Mouse (Mus musculus): ENCODE measurements around the gene Ccdc106. TPM values are rescaled to one million over a fixed set of nuclear protein-coding genes. Genes with fewer than 3 reads are reported as not detected.
"Not testable (repeated sequence)": the region's sequence is repeated elsewhere in the genome, so short reads cannot be mapped to it uniquely, and the experiment has no call there.

Ccdc106 gene
- polyA plus RNA-seq, 1 experiment from 2014 or later: not detected

GRCm38 (mm10) chr7:5064886-5065285 lies 44.5 kb downstream of the Ccdc106 start:
- Histone ChIP-seq H3K4me3 (ENCODE audit: low read depth, low read length) (no peak overlapping the region), H3K9me3 (ENCODE audit: low read length) (no peaks in the 10 kb centered on the region), H3K4me1 (ENCODE audit: insufficient read depth) (peaks cover 38% of the 10 kb centered on the region), H3K9ac (replicated peaks) (no peak overlapping the region; the same call in 1 of the 2 replicates), H3K4me2 (ENCODE audit: low read depth, low read length) (peak overlapping the region; percentile 98), H3K27ac (ENCODE audit: low read depth) (no peak overlapping the region), H3K27me3 (ENCODE audit: insufficient read depth, low read length) (no peaks in the 10 kb centered on the region), H3K36me3 (replicated peaks; ENCODE audit: insufficient read depth, low read length) (peaks cover 40% of the 10 kb centered on the region)
- 84% methylated on average over 6 of the region's 6 CpGs for WGBS (ENCODE audit: insufficient replicate concordance)
- no peak for TF ChIP-seq CTCF (IDR thresholded peaks at IDR 0.05; ENCODE audit: low read depth)
- TF ChIP-seq EP300 (IDR thresholded peaks at IDR 0.05; ENCODE audit: low read depth): no peak
- ATAC-seq: no peak
- DNase-seq: no peak

- H3K9ac ChIP-seq (replicated peaks): no peak overlapping the region
- no peaks in the 10 kb centered on the region for H3K9me3 ChIP-seq (ENCODE audit: low read length)
- H3K4me2 ChIP-seq (ENCODE audit: low read depth, low read length): peak overlapping the region; percentile 23
- DNase-seq (no peak), ATAC-seq (peak; percentile 79)
- H3K4me3 ChIP-seq (ENCODE audit: low read depth, low read length): no peak overlapping the region
- H3K36me3 ChIP-seq (replicated peaks; ENCODE audit: insufficient read depth, low read length): peaks cover 92% of the 10 kb centered on the region
- H3K27ac ChIP-seq (ENCODE audit: low read depth): peak overlapping the region; percentile 44; the same call in 1 of the 2 replicates
- no peaks in the 10 kb centered on the region for H3K27me3 ChIP-seq (ENCODE audit: insufficient read depth, low read length)
- WGBS (ENCODE audit: insufficient replicate concordance): 60% methylated on average over 1 of the region's 1 CpGs
- peaks cover 23% of the 10 kb centered on the region for H3K4me1 ChIP-seq (ENCODE audit: insufficient read depth)
- no peak for TF ChIP-seq CTCF (IDR thresholded peaks at IDR 0.05; ENCODE audit: low read depth)
Measured at GRCm38 (mm10) chr7:5073586-5073985, 53.2 kb downstream of the Ccdc106 start.

- TF ChIP-seq EP300 (IDR thresholded peaks at IDR 0.05; ENCODE audit: low read depth): no peak
- no peak for TF ChIP-seq CTCF (IDR thresholded peaks at IDR 0.05; ENCODE audit: low read depth)
- DNase-seq (no peak), ATAC-seq (no peak)
- 86% methylated on average over 5 of the region's 5 CpGs for WGBS (ENCODE audit: insufficient replicate concordance)
- no peaks in the 10 kb centered on the region for H3K9me3 ChIP-seq (ENCODE audit: low read length)
- H3K4me3 ChIP-seq (ENCODE audit: low read depth, low read length): no peak overlapping the region
- H3K9ac ChIP-seq (replicated peaks): no peak overlapping the region
- no peak overlapping the region for H3K4me2 ChIP-seq (ENCODE audit: low read depth, low read length)
- peaks cover 83% of the 10 kb centered on the region for H3K36me3 ChIP-seq (replicated peaks; ENCODE audit: insufficient read depth, low read length)
- H3K27ac ChIP-seq (ENCODE audit: low read depth): no peak overlapping the region
- no peaks in the 10 kb centered on the region for H3K27me3 ChIP-seq (ENCODE audit: insufficient read depth, low read length)
- peaks cover 26% of the 10 kb centered on the region for H3K4me1 ChIP-seq (ENCODE audit: insufficient read depth)
Measured at GRCm38 (mm10) chr7:5074984-5075383, 54.6 kb downstream of the Ccdc106 start.

- TF ChIP-seq EP300 (IDR thresholded peaks at IDR 0.05; ENCODE audit: low read depth) (peak; percentile 62), CTCF (IDR thresholded peaks at IDR 0.05; ENCODE audit: low read depth) (no peak)
- Histone ChIP-seq H3K4me2 (ENCODE audit: low read depth, low read length) (peak overlapping the region; percentile 6; the same call in 1 of the 2 replicates), H3K9ac (replicated peaks) (no peak overlapping the region), H3K9me3 (ENCODE audit: low read length) (no peaks in the 10 kb centered on the region), H3K27me3 (ENCODE audit: insufficient read depth, low read length) (no peaks in the 10 kb centered on the region), H3K27ac (ENCODE audit: low read depth) (peak overlapping the region; percentile 23), H3K4me1 (ENCODE audit: insufficient read depth) (peaks cover 32% of the 10 kb centered on the region), H3K36me3 (replicated peaks; ENCODE audit: insufficient read depth, low read length) (peaks cover 63% of the 10 kb centered on the region), H3K4me3 (ENCODE audit: low read depth, low read length) (no peak overlapping the region)
- WGBS (ENCODE audit: insufficient replicate concordance): 63% methylated on average over 2 of the region's 2 CpGs
- DNase-seq (no peak), ATAC-seq (no peak)
Measured at GRCm38 (mm10) chr7:5076931-5077330, 56.6 kb downstream of the Ccdc106 start.

- peak; percentile 0; the same call in 1 of the 2 replicates for ATAC-seq
- peak overlapping the region; percentile 84 for H3K4me2 ChIP-seq (ENCODE audit: low read depth, low read length)
- peaks cover 51% of the 10 kb centered on the region for H3K36me3 ChIP-seq (replicated peaks; ENCODE audit: insufficient read depth, low read length)
- not testable (repeated sequence) for H3K27me3 ChIP-seq (ENCODE audit: insufficient read depth, low read length); H3K9me3 ChIP-seq (ENCODE audit: low read length); DNase-seq
- peak overlapping the region; percentile 96 for H3K9ac ChIP-seq (replicated peaks)
- peaks cover 34% of the 10 kb centered on the region for H3K4me1 ChIP-seq (ENCODE audit: insufficient read depth)
- 29% methylated on average over 8 of the region's 13 CpGs for WGBS (ENCODE audit: insufficient replicate concordance)
- peak overlapping the region; percentile 90 for H3K4me3 ChIP-seq (ENCODE audit: low read depth, low read length)
- H3K27ac ChIP-seq (ENCODE audit: low read depth): peak overlapping the region; percentile 98
Measured at GRCm38 (mm10) chr7:5079365-5080009, 59.1 kb downstream of the Ccdc106 start.

- Histone ChIP-seq H3K4me1 (ENCODE audit: insufficient read depth) (peaks cover 38% of the 10 kb centered on the region), H3K4me3 (ENCODE audit: low read depth, low read length) (peak within 1 kb of the TSS; percentile 90), H3K27me3 (ENCODE audit: insufficient read depth, low read length) (no peaks in the 10 kb centered on the region), H3K9me3 (ENCODE audit: low read length) (no peaks in the 10 kb centered on the region), H3K4me2 (ENCODE audit: low read depth, low read length) (peak within 1 kb of the TSS; percentile 84), H3K9ac (replicated peaks) (peak within 1 kb of the TSS; percentile 96), H3K27ac (ENCODE audit: low read depth) (peak within 1 kb of the TSS; percentile 98), H3K36me3 (replicated peaks; ENCODE audit: insufficient read depth, low read length) (peaks cover 51% of the 10 kb centered on the region)
- peak; percentile 98 for DNase-seq
- 1% methylated on average over 80 of the region's 81 CpGs for WGBS (ENCODE audit: insufficient replicate concordance)
- no peak for TF ChIP-seq CTCF (IDR thresholded peaks at IDR 0.05; ENCODE audit: low read depth)
- peak; percentile 40; the same call in 1 of the 2 replicates for TF ChIP-seq EP300 (IDR thresholded peaks at IDR 0.05; ENCODE audit: low read depth)
- peak; percentile 94 for ATAC-seq
Measured at GRCm38 (mm10) chr7:5080010-5080751, 59.8 kb downstream of the Ccdc106 start, which contains the start of gene Epn1. Epn1 (plus strand) TSS chr7:5080235.

All from liver, postnatal 0 days (tissue).